Mouse (Mus musculus) lung, embryonic 15.5 days (tissue): ENCODE results near the gene Cenpu. TPM values are rescaled to one million over a fixed set of nuclear protein-coding genes. Genes with fewer than 3 reads are reported as not detected.

ENCODE experiments used
- ATAC-seq: fragments of 200-750 bp; cut with Nextera tagmentation; 2 replicates; pipeline ENCODE4 v1.8.0; 2017; ENCODE audit warnings: moderate number of reproducible peaks, borderline replicate concordance; ENCODE audit not compliant: low FRiP score, low TSS enrichment; ENCODE audit errors: extremely low read depth
- H3K27ac ChIP-seq: fragments of 300-500 bp; sonication (generic); 2 replicates; pipeline ENCODE4 v1.5.1; 2015; ENCODE audit warnings: moderate library complexity, mild to moderate bottlenecking, inconsistent platforms
- H3K27me3 ChIP-seq: fragments of 300-500 bp; sonication (generic); 2 replicates; pipeline ENCODE4 v1.6.1; 2015; ENCODE audit warnings: inconsistent platforms
- H3K36me3 ChIP-seq: fragments of 300-500 bp; sonication (generic); 2 replicates; pipeline ENCODE4 v1.6.1; 2015; ENCODE audit warnings: inconsistent platforms
- H3K4me1 ChIP-seq: fragments of 300-500 bp; sonication (generic); 2 replicates; pipeline ENCODE4 v1.6.1; 2015; ENCODE audit warnings: inconsistent platforms
- H3K4me2 ChIP-seq: fragments of 300-500 bp; sonication (generic); 2 replicates; pipeline ENCODE4 v1.6.1; 2015; ENCODE audit warnings: inconsistent platforms, mild to moderate bottlenecking, moderate library complexity
- H3K4me3 ChIP-seq: fragments of 300-500 bp; sonication (generic); 2 replicates; pipeline ENCODE4 v1.5.1; 2015; ENCODE audit warnings: mild to moderate bottlenecking, inconsistent platforms
- H3K9ac ChIP-seq: fragments of 300-500 bp; sonication (generic); 2 replicates; pipeline ENCODE4 v1.6.1; 2015; ENCODE audit warnings: inconsistent platforms
- H3K9me3 ChIP-seq: fragments of 300-500 bp; sonication (generic); 2 replicates; pipeline ENCODE4 v1.6.1; 2016; ENCODE audit warnings: inconsistent platforms
- WGBS: fragments of 180-500 bp; shearing (Covaris S2); methylation state at CpG from one replicate; pipeline ENCODE4 v1.1.7; 2015; 5-methylcytosine and 5-hydroxymethylcytosine counted together
- polyA plus RNA-seq: library from polyadenylated mRNA; unstranded; fragments of >200 nt; fragmentation: Nextera tagmentation; extraction: Ambion mirVana; gene quantifications from 2 replicates; pipeline ENCODE4 v1.2.1, GENCODE M21; 2015

The Cenpu gene
- polyA plus RNA-seq, 1 experiment from 2014 or later: 19.2 TPM

DNA sequence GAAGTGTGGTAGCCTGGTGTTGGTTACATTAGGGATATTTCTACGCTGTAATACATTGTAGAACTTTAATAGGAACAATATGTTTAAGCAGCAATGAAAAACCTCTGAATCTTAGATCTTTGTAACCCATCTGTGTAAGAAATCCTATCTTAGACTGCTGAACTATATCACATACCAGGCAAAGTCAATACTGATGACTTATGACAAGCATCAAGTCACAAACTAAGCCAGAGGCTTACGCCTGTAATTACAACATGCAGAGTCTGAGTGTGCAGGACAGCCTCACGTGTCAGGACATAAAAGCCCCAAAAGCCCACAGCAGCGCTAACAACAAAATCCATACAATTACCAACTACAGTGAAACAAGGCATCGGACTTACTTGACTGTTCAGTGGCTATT is 51.8 kb downstream of the Cenpu start:
- WGBS: 87% methylated on average over 5 of the region's 5 CpGs
- H3K9ac ChIP-seq: no peak overlapping the region

DNA sequence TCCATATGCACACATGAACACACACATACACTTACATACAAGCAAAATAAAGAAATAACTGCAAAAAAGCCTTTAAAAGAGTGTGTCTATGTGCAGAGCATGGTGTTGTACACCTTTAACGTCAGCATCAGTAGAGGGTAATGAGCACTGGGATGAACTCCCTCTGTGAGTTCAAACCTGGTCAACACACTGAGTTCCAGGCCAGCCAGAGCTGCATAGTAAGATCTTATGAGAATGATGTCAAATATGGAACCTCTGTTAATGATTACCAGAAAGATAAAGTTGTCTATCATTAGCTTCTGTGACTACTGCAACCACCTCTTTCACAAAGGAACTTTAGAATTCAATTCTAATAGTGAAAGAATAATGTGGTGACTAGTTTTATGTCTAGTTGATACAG is 55.1 kb downstream of the Cenpu start:
- 60% methylated on average over 1 of the region's 1 CpGs for WGBS

More for the DNA sequence above, 51.8 kb downstream of the Cenpu start:
- Histone ChIP-seq H3K4me1 (peaks cover 3% of the 10 kb centered on the region; the same call in 1 of the 2 replicates), H3K4me3 (no peak overlapping the region), H3K36me3 (0 out of 2 replicates have a peak, but pooled peaks cover 2% of the 10 kb centered on the region), H3K4me2 (no peak overlapping the region), H3K9me3 (no peaks in the 10 kb centered on the region), H3K27me3 (no peaks in the 10 kb centered on the region), H3K27ac (no peak overlapping the region)
- ATAC-seq: no peak

DNA sequence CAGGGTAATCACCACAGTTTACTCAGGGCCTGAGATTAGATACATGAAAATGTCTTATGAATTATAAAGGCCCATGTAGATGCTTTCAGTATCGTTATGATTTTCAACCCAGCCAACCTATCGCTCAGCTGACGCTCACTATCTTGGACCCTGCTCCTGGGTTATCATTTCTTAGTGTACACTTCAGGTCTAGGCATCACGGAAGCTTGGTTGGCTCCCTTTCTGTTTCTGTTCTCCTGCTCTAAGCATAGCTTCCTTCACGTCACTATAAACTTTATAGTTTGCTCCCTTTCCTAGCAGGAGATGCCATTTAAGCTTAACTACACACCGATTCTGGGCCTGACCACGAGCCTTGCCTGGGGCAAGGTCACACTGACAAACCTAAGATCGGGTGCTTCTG is 59.7 kb downstream of the Cenpu start:
- H3K27ac ChIP-seq: no peak overlapping the region
- 79% methylated on average over 8 of the region's 8 CpGs for WGBS
- no peak for ATAC-seq

More for the DNA sequence above, 55.1 kb downstream of the Cenpu start:
- no peaks in the 10 kb centered on the region for H3K27me3 ChIP-seq
- H3K27ac ChIP-seq: no peak overlapping the region
- no peaks in the 10 kb centered on the region for H3K4me1 ChIP-seq
- no peak overlapping the region for H3K4me3 ChIP-seq
- no peak overlapping the region for H3K4me2 ChIP-seq
- H3K36me3 ChIP-seq: 0 out of 2 replicates have a peak, but pooled peaks cover 2% of the 10 kb centered on the region
- no peak for ATAC-seq
- H3K9me3 ChIP-seq: no peaks in the 10 kb centered on the region
- no peak overlapping the region for H3K9ac ChIP-seq

GRCm38 (mm10) chr8:46612913-46613312 is 61.1 kb downstream of the Cenpu start:
- H3K36me3 ChIP-seq: 0 out of 2 replicates have a peak, but pooled peaks cover 2% of the 10 kb centered on the region
- WGBS: 63% methylated on average over 4 of the region's 4 CpGs
- 0 out of 2 replicates have a peak overlapping the region, but pooled peaks have one; percentile 42 for H3K27ac ChIP-seq

More for the DNA sequence above, 59.7 kb downstream of the Cenpu start:
- H3K36me3 ChIP-seq: 0 out of 2 replicates have a peak, but pooled peaks cover 2% of the 10 kb centered on the region
- no peak overlapping the region for H3K4me2 ChIP-seq
- H3K9ac ChIP-seq: no peak overlapping the region
- H3K9me3 ChIP-seq: no peaks in the 10 kb centered on the region
- H3K27me3 ChIP-seq: no peaks in the 10 kb centered on the region
- peaks cover 13% of the 10 kb centered on the region for H3K4me1 ChIP-seq
- H3K4me3 ChIP-seq: no peak overlapping the region

DNA sequence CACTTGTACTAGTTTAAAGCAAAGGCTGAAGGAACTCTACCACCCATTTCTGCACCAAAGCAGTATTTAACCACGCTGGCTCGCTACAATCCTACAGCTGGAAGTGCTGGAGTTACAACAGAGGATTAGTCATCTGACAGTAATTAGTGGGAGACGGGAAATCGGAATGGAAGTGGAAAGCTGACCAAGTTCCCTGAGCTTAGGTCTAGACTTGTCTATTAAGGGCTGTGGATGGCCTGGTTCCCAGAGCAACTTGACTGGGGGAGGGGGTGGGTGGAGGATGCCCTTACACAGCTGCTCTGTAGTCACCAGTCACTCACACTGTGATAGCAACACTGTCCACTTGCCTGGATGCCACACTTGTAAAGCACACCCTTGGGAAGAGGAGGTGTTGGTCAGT is 61.5 kb downstream of the Cenpu start:
- no peak overlapping the region for H3K9ac ChIP-seq
- no peak overlapping the region for H3K4me2 ChIP-seq
- no peak overlapping the region for H3K4me3 ChIP-seq
- 47% methylated on average over 4 of the region's 4 CpGs for WGBS
- peak overlapping the region; percentile 42; the same call in 1 of the 2 replicates for H3K27ac ChIP-seq
- H3K27me3 ChIP-seq: no peaks in the 10 kb centered on the region
- no peaks in the 10 kb centered on the region for H3K9me3 ChIP-seq
- no peak for ATAC-seq
- H3K4me1 ChIP-seq: peaks cover 15% of the 10 kb centered on the region
- H3K36me3 ChIP-seq: 0 out of 2 replicates have a peak, but pooled peaks cover under 1% of the 10 kb centered on the region

More at GRCm38 (mm10) chr8:46612913-46613312, 61.1 kb downstream of the Cenpu start:
- no peaks in the 10 kb centered on the region for H3K27me3 ChIP-seq
- H3K4me2 ChIP-seq: no peak overlapping the region
- H3K9me3 ChIP-seq: no peaks in the 10 kb centered on the region
- no peak overlapping the region for H3K4me3 ChIP-seq
- H3K9ac ChIP-seq: no peak overlapping the region
- ATAC-seq: no peak
- H3K4me1 ChIP-seq: peaks cover 13% of the 10 kb centered on the region

DNA sequence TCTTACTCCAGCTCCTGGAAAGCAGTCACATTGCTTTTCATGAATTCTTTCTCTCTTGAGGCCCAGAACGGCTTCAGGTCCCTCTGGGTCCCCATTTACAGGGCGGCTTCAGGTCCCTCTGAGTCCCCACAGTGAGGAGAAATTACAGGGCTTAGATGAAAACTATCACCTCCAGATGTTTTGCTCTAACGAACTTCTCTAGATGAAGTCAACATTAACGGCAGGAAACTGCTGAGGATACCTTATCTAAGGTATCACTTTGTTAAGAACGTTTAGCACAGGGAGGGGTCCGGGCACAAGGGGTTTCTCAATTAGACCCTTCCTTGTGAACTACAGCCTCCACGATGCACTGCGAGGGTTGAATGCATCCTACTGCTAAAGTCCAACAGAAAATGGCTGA is 64.1 kb downstream of the Cenpu start:
- Histone ChIP-seq H3K27ac (no peak overlapping the region), H3K9me3 (no peaks in the 10 kb centered on the region), H3K4me1 (peaks cover 25% of the 10 kb centered on the region), H3K36me3 (no peaks in the 10 kb centered on the region), H3K4me2 (peak overlapping the region; percentile 80; the same call in 1 of the 2 replicates), H3K9ac (no peak overlapping the region), H3K27me3 (no peaks in the 10 kb centered on the region), H3K4me3 (no peak overlapping the region)
- 76% methylated on average over 8 of the region's 8 CpGs for WGBS
- no peak for ATAC-seq

DNA sequence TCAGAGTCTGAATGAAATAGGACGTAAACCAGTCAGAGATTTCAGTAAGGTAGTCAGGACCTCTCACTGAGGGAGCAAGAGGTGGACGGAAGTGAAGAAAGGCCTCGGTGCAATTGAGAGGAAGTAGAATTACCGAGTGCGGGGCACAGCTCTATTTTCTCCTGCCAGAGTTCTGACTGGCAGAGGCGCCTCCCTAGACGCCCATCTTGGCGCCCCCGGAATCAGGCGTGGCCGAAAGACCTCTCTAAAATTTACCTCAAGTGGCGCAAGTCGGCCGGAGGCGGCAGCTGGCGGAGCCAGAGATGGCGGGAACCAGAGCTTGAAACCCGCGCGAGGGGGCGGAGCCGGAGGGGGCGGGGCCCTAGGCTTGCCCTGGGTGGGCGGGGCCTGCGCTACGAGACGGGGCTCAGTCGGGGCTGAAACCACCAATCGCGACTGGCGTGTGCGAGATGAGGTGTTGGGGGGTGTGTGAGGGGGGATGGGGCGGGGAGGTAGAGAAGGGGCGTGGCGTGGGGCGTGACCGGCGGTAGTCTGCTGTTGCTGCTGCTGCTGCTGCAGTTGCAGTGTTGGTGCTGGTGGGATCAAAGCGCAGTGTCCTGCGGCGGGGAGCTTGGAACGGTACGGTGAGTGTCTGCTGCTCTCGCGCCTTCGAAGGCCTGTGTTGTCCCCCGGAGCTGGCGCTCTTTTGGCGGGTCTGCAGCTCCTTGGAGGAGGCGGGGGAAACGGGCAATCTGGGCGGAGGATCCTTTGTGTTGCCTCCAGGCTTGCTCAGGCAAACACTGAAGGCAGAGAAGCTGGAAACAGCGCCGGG is 65.3 kb downstream of the Cenpu start, which contains the start of the genes Primpol and Casp3:
TSS of gene Primpol (minus strand) at position 334 of the 811 bp plus-strand sequence.
TSS of gene Casp3 (plus strand) at position 413 of the 811 bp plus-strand sequence.
- ATAC-seq: peak; percentile 98
- no peaks in the 10 kb centered on the region for H3K9me3 ChIP-seq
- H3K4me2 ChIP-seq: peak within 1 kb of the TSS; percentile 80
- H3K9ac ChIP-seq: peak within 1 kb of the TSS; percentile 86
- peak within 1 kb of the TSS; percentile 90 for H3K27ac ChIP-seq
- H3K27me3 ChIP-seq: no peaks in the 10 kb centered on the region
- under 1% methylated on average over 54 of the region's 54 CpGs for WGBS
- peaks cover 28% of the 10 kb centered on the region for H3K4me1 ChIP-seq
- H3K36me3 ChIP-seq: no peaks in the 10 kb centered on the region
- peak within 1 kb of the TSS; percentile 80 for H3K4me3 ChIP-seq

- WGBS: under 1% methylated on average over 38 of the region's 38 CpGs
- ATAC-seq: peak; percentile 58
- Histone ChIP-seq H3K36me3 (no peaks in the 10 kb centered on the region), H3K27me3 (no peaks in the 10 kb centered on the region), H3K9ac (peak overlapping the region; percentile 86), H3K4me2 (peak overlapping the region; percentile 80), H3K4me1 (peaks cover 32% of the 10 kb centered on the region), H3K27ac (peak overlapping the region; percentile 90), H3K9me3 (no peaks in the 10 kb centered on the region), H3K4me3 (peak overlapping the region; percentile 80)
Observed at GRCm38 (mm10) chr8:46617690-46618620, 66.1 kb downstream of the Cenpu start.

DNA sequence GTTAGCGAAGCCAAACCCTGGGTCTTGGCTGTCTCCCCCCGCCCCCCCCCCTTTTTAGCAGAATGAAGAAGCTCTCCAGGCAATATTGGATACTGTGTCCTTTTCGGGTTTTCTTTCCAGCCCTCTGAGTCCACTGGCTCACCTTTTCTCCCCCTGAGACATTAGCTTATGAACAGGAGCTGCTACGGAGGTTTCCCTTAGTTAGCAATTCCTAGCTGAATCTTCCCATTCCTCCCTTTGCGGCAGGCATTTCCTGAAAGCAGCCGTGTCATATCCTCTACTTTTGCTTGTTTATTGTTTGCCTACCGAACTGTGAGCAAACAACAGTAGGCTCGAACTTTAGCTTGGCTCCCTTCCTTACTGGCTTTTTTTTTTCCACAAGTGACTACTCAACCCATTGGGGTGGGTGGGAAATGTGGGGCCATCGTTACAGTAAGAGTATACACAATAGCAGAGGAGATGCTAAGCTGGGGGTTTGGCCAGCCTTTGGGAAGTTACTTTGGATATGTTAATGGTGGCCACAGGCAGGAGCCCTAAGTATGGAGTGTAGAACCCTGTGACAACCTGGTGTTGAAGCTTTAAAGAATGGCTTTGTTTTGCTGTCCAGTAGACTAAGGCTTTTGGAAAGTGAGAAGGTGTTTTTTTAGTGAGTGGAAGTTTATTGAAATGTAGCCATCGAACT is 67.0 kb downstream of the Cenpu start:
- peak overlapping the region; percentile 90; the same call in 1 of the 2 replicates for H3K27ac ChIP-seq
- H3K4me1 ChIP-seq: peaks cover 25% of the 10 kb centered on the region
- 5% methylated on average over 10 of the region's 10 CpGs for WGBS
- H3K9ac ChIP-seq: peak overlapping the region; percentile 86
- H3K36me3 ChIP-seq: no peaks in the 10 kb centered on the region
- ATAC-seq: no peak
- H3K4me3 ChIP-seq: peak overlapping the region; percentile 80
- peak overlapping the region; percentile 80 for H3K4me2 ChIP-seq
- H3K27me3 ChIP-seq: no peaks in the 10 kb centered on the region
- H3K9me3 ChIP-seq: no peaks in the 10 kb centered on the region

- no peaks in the 10 kb centered on the region for H3K9me3 ChIP-seq
- H3K9ac ChIP-seq: no peak overlapping the region
- peaks cover 34% of the 10 kb centered on the region for H3K4me1 ChIP-seq
- H3K4me2 ChIP-seq: no peak overlapping the region
- H3K4me3 ChIP-seq: no peak overlapping the region
- no peaks in the 10 kb centered on the region for H3K36me3 ChIP-seq
- ATAC-seq: peak; percentile 49; the same call in 1 of the 2 replicates
- 0 out of 2 replicates have a peak overlapping the region, but pooled peaks have one; percentile 50 for H3K27ac ChIP-seq
- H3K27me3 ChIP-seq: no peaks in the 10 kb centered on the region
- 51% methylated on average over 9 of the region's 9 CpGs for WGBS
Observed at GRCm38 (mm10) chr8:46622446-46623270, 70.8 kb downstream of the Cenpu start.
